Mouse (Mus musculus) small intestine, adult 2 months (tissue): ENCODE results near the gene Zbtb43. TPM values are rescaled to one million over a fixed set of nuclear protein-coding genes. Genes with fewer than 3 reads are reported as not detected.

Experiments used
- H3K27ac ChIP-seq: fragments of 200-500 bp; 2 replicates; pipeline ENCODE4 v1.5.1; 2012; ENCODE audit warnings: low read depth, low read length, control low read depth, inconsistent platforms; ENCODE audit not compliant: insufficient read depth
- H3K27me3 ChIP-seq: fragments of 200-500 bp; 2 replicates; pipeline ENCODE4 v1.6.1; 2012; ENCODE audit warnings: mild to moderate bottlenecking, moderate library complexity, low read length, inconsistent platforms; ENCODE audit not compliant: control insufficient read depth, insufficient read depth
- H3K36me3 ChIP-seq: fragments of 200-500 bp; 2 replicates; pipeline ENCODE4 v1.6.1; 2012; ENCODE audit warnings: mild to moderate bottlenecking, low read length, control low read depth, inconsistent platforms; ENCODE audit not compliant: control insufficient read depth, insufficient read depth
- H3K4me1 ChIP-seq: fragments of 200-500 bp; 2 replicates; pipeline ENCODE4 v1.6.1; 2012; ENCODE audit warnings: low read length, inconsistent platforms, mixed read lengths; ENCODE audit not compliant: control insufficient read depth, insufficient read depth, insufficient read length
- H3K4me3 ChIP-seq: fragments of 200-500 bp; 2 replicates; pipeline ENCODE4 v1.5.1; 2012; ENCODE audit warnings: low read depth, mild to moderate bottlenecking, control low read depth, inconsistent platforms, low read length, moderate library complexity
- CTCF ChIP-seq: fragments of 200-500 bp; IDR thresholded peaks from 2 replicates; pipeline ENCODE4 v1.5.1; 2012; ENCODE audit warnings: low read depth, mild to moderate bottlenecking, control low read depth, inconsistent platforms, low read length, moderate library complexity, mixed read lengths; ENCODE audit not compliant: insufficient replicate concordance, insufficient read length; ENCODE audit errors: extremely low read depth
- POLR2A ChIP-seq: fragments of 200-500 bp; IDR thresholded peaks from 2 replicates; pipeline ENCODE4 v1.6.1; 2012; ENCODE audit warnings: low read depth, mild to moderate bottlenecking, control low read depth, inconsistent platforms, low read length, moderate library complexity
- WGBS: fragments of 180-500 bp; shearing (Covaris S2); methylation state at CpG from one replicate; pipeline ENCODE4 v1.1.7; 2018; 5-methylcytosine and 5-hydroxymethylcytosine counted together
- polyA plus RNA-seq: library from polyadenylated mRNA; depleted of rRNA; stranded (reverse); fragments of >200 nt; gene quantifications from 2 replicates; pipeline ENCODE4 v1.2.3, GENCODE M21; 2012

Gene Zbtb43
- polyA plus RNA-seq, 1 experiment = 7.7 TPM

DNA sequence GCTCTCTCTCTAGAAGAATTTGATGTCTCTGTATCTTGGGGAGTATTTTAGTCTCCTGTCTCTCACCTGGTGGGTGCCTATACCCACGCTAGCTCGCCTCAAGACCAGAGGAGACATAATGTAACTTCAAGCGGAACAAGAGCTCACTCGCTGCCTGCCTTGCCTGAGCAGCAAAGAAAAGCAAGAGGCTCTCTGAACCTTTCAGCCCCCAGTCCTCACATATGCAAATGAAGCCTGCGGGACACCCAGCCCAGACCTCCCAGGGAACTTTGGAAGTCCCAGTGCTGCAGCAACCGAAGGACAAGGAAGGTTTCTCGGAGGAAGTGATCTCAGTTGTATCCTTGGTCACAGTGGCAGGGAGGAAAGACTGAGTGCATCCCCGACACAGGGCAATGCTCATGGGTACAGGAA lies 28.9 kb downstream of the Zbtb43 start:
- TF ChIP-seq POLR2A (no peak), CTCF (no peak)
- Histone ChIP-seq H3K4me1 (peaks cover 2% of the 10 kb centered on the region; the same call in 1 of the 2 replicates), H3K36me3 (no peaks in the 10 kb centered on the region), H3K27ac (no peak overlapping the region), H3K27me3 (no peaks in the 10 kb centered on the region), H3K4me3 (no peak overlapping the region)
- 41% methylated on average over 8 of the region's 8 CpGs for WGBS

DNA sequence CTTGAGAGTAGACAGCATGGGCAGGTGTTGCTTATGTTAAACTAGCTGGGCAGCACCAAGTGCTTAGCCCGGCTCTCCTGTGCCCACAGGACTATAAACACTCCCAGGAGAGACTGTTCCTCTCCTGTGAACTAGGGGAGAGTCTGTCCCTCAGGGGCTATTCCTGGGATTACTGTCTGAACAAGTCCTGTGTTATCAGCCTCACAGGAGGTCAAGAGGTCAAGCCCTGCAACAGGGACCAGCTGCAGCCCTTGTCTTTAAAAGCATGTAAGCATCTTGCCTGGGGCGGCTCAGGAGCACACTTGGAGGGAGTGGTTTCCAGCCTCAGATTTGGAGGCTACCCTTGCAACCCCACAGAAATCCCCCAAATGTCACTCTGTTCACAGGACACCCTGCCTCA lies 30.0 kb downstream of the Zbtb43 start:
- no peak for TF ChIP-seq POLR2A
- TF ChIP-seq CTCF = no peak

DNA sequence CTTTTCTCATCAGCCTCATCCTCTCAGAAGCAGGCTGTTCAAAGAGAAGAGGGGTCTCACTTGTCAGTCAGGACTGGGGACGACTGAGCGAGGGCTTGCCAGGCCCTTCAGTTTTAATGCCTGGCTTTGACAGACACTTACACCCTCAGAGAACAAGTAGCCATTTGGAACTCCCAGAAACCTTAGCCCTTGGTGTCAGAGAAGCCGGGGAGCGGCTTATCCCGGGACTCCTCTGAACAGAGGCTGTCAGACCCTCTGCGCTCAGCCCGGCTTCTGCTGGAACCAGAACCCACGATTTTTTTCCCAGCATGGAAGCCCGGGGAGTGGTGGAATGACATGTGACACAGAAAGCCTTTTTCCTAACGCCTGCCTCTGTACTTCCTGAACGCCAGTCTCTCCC lies 31.2 kb downstream of the Zbtb43 start:
- no peaks in the 10 kb centered on the region for H3K36me3 ChIP-seq
- no peaks in the 10 kb centered on the region for H3K27me3 ChIP-seq
- 79% methylated on average over 11 of the region's 11 CpGs for WGBS
- H3K4me3 ChIP-seq = no peak overlapping the region
- H3K27ac ChIP-seq = no peak overlapping the region
- H3K4me1 ChIP-seq = peaks cover 2% of the 10 kb centered on the region; the same call in 1 of the 2 replicates
- TF ChIP-seq CTCF = no peak
- no peak for TF ChIP-seq POLR2A

More for the DNA sequence above, 30.0 kb downstream of the Zbtb43 start:
- H3K27me3 ChIP-seq = no peaks in the 10 kb centered on the region
- 56% methylated on average over 2 of the region's 2 CpGs for WGBS
- H3K4me1 ChIP-seq = peaks cover 2% of the 10 kb centered on the region; the same call in 1 of the 2 replicates
- no peaks in the 10 kb centered on the region for H3K36me3 ChIP-seq
- no peak overlapping the region for H3K4me3 ChIP-seq
- H3K27ac ChIP-seq = no peak overlapping the region

DNA sequence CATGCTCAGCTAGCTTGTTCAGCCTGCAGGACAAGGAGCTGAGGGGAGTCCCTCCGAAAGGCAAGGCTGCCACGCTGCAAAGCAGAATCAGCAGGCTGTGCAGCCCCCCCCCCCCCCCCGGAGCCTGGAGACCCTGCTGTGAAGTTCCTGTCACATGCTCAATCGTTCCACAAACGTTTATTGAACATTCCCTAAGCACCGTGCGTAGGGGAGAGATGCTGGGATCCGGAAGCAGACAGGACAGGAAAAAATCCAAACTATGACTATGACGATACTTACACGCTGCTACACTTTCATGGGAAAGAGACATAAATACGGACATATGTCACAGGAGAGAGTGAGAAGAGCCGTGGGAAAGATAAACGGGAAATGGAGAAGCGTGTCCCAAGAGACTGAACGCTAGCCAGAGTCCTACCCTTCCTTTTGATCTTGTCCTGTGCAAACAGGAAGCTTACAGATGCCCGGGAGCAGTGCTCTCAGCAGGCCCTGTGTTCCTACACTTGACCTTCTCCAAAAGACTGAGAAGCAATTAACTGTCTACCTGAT lies 32.3 kb downstream of the Zbtb43 start:
- H3K27ac ChIP-seq = no peak overlapping the region
- TF ChIP-seq CTCF (no peak), POLR2A (no peak)
- 7% methylated on average over 16 of the region's 16 CpGs for WGBS
- H3K27me3 ChIP-seq = no peaks in the 10 kb centered on the region
- H3K4me1 ChIP-seq = peaks cover 2% of the 10 kb centered on the region; the same call in 1 of the 2 replicates
- H3K4me3 ChIP-seq = no peak overlapping the region
- H3K36me3 ChIP-seq = no peaks in the 10 kb centered on the region

DNA sequence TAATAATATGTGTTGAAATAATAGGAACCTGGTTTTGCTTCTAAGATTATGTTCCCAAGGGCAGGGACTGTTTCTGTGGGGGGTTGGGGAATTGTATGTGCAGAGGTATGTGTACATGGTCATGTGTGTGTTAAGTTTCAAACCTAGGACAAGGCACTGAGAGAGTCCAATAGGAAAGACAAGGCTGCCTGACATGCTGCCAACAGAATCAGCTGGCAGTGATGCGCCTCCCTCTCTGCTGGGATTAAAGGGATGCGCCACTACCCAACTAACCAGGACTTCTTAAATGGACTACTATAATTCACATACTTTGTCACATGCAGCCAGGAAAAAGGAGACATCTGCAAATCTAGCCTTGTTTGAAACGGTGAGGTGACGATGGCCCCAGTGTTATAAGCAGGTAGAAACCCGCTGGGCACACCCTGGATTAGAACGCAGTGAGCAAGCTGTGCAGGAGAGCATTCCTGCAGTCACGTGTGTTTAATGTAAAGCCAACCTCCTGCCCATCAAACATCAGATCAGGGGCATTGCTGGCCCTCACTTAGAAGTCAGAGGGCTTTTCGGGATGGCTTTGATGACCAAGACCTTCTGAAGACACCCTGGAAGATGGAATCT lies 33.2 kb downstream of the Zbtb43 start:
- TF ChIP-seq CTCF = no peak
- no peak for TF ChIP-seq POLR2A
- Histone ChIP-seq H3K27ac (no peak overlapping the region), H3K36me3 (no peaks in the 10 kb centered on the region), H3K4me1 (peaks cover 4% of the 10 kb centered on the region), H3K4me3 (no peak overlapping the region), H3K27me3 (no peaks in the 10 kb centered on the region)
- 55% methylated on average over 8 of the region's 8 CpGs for WGBS

DNA sequence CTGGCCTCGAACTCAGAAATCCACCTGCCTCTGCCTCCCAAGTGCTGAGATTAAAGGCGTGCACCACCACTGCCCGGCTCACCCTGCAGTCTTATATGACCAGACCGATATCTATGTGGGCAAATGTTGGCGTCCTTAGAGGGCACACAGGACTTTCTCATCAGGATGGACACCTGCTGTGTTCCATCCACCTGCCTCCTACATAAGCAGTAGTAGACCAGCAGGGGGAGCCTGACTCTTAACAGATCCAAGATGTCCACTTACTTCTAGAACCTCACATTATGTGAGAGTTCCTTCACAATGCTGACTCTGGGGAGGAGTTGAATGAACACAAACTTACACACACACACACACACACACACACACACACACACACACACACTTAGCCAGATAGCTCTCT lies 35.5 kb downstream of the Zbtb43 start:
- no peaks in the 10 kb centered on the region for H3K36me3 ChIP-seq
- TF ChIP-seq POLR2A = no peak
- TF ChIP-seq CTCF = peak; percentile 35; the same call in 1 of the 2 replicates
- H3K27ac ChIP-seq = no peak overlapping the region
- no peaks in the 10 kb centered on the region for H3K27me3 ChIP-seq
- H3K4me3 ChIP-seq = no peak overlapping the region
- WGBS = 52% methylated on average over 5 of the region's 5 CpGs
- peaks cover 4% of the 10 kb centered on the region for H3K4me1 ChIP-seq

DNA sequence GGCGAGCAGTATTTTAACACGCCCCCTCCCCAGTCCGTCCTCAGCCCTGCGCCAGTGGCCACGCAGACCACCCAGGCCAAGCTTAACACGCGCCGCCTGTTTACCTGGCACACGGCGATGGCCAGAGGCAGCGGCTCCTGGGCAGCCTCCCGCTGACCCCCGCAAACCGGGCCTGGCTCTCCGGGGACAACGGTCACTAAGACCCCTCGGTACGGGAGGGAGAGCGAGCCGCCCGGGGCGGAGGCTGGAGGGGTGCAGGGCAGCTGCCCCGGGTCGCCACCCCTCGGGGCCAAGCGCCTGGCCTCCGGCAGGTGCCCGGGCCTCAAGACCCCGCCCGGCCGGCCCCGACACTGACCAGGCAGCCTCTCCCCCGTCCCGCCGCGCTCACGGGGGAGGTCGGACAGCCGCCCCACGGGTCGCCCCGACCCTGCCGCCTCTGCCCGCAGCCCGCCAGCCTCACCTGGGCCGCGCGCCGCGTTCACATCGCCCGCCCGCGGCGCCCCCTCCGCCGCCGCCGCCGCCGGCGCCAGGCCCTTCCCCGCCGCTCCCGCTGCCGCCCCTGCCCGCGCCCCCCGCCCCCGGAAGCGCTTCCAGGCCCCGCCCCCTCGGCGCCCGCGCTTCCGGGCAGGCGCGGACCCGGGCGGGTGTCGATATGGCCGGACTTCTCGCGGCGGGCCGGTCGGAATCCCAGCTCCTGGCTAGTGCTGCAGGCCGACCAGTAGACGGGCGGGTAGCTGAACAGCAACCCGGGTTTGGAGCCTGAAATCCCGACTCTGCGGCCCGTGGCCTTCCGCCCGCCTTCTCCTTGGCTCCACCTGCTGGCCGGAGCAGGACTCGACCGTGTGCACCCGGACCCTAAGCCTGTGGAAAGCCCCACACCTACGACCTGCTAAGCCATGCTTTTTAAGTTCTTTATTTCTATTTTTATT lies 37.3 kb downstream of the Zbtb43 start, which contains the start of gene Zbtb34:
Gene Zbtb34 (minus strand): TSS at position 554 of the 929 bp plus-strand sequence.
- TF ChIP-seq CTCF (peak; percentile 98), POLR2A (peak; percentile 71; the same call in 1 of the 2 replicates)
- Histone ChIP-seq H3K4me3 (peak within 1 kb of the TSS; percentile 98), H3K4me1 (peaks cover 2% of the 10 kb centered on the region), H3K36me3 (no peaks in the 10 kb centered on the region), H3K27me3 (no peaks in the 10 kb centered on the region), H3K27ac (peak within 1 kb of the TSS; percentile 65)
- 2% methylated on average over 93 of the region's 102 CpGs for WGBS
